11 mouse cellular contexts compared by ENCODE assay signal in the genomic region with DNA sequence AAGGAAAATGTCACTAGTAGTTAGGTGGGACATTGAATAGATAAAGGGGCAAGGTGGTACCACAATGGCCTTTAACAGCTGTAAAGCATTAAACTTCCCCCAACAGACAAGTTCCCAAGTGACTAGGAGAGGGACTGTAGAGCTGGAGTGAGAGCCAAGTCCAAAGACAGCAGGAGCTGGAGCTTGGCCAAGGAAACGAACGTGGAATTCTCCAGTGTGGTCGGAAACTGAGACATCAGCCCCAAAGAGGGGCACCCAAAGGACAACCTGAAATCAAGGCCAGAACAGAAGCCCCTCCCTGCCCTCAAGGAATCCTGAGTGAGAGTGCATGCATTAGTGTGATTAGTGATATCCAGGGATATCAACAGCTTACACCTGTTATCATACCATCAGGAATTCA. TPM values are rescaled to one million over a fixed set of nuclear protein-coding genes. Genes with fewer than 3 reads are reported as not detected.
DNase-seq lines count a peak whose midpoint lies in the region; ATAC-seq lines count a peak whose summit lies in the region.
"Had no signal": no experiment of that assay in that cellular context is flagged by ENCODE, and none has a peak within 500 bp of the region (broad histone marks: within the 10 kb centered on the region; RNA-seq: fewer than 3 reads in every experiment).

No protein-coding gene starts in this region.

- no peaks in the 10 kb centered on the region for H3K9me3 ChIP-seq in hindbrain, embryonic 13.5 days
- no peaks in the 10 kb centered on the region for H3K9me3 ChIP-seq in hindbrain, embryonic 11.5 days (ENCODE audit: control insufficient read depth, low read length)
- H3K9me3 ChIP-seq in embryonic facial prominence, embryonic 15.5 days (replicated peaks) = no peaks in the 10 kb centered on the region
- H3K9me3 ChIP-seq: limb, embryonic 12.5 days had no signal

- intact Hi-C loops in left cerebral cortex, postnatal 36 days (cut with DNase I) = loop anchor here (5.0 kb wide), 3 partner anchors 37 to 107 kb away; a partner anchor contains a TSS

- H3K4me1 ChIP-seq in hindbrain, embryonic 13.5 days (replicated peaks) = peaks cover 45% of the 10 kb centered on the region
- peaks cover 2% of the 10 kb centered on the region; the same call in 1 of the 2 replicates for H3K4me1 ChIP-seq in hindbrain, embryonic 11.5 days (replicated peaks; ENCODE audit: control insufficient read depth, insufficient read depth, low read length)
- peaks cover 35% of the 10 kb centered on the region for H3K4me1 ChIP-seq in embryonic facial prominence, embryonic 15.5 days

- WGBS in hindbrain, embryonic 13.5 days = 44% methylated on average over 3 of the region's 3 CpGs
- 88% methylated on average over 3 of the region's 3 CpGs for WGBS in hindbrain, embryonic 11.5 days
- 9% methylated on average over 3 of the region's 3 CpGs for whole genome bisulfite sequencing in embryonic facial prominence, embryonic 15.5 days

- no peak overlapping the region for H3K27ac ChIP-seq in hindbrain, embryonic 13.5 days
- H3K27ac ChIP-seq in hindbrain, embryonic 11.5 days (ENCODE audit: low read depth, low read length) = no peak overlapping the region
- 0 out of 2 replicates have a peak overlapping the region, but pooled peaks have one; percentile 19 for H3K27ac ChIP-seq in embryonic facial prominence, embryonic 15.5 days (replicated peaks)
- H3K27ac ChIP-seq: limb, embryonic 12.5 days had no signal

- H3K4me2 ChIP-seq in hindbrain, embryonic 13.5 days = peak overlapping the region; percentile 35; the same call in 1 of the 2 replicates
- no peak overlapping the region for H3K4me2 ChIP-seq in hindbrain, embryonic 11.5 days (replicated peaks; ENCODE audit: low read depth, low read length)
- H3K4me2 ChIP-seq in embryonic facial prominence, embryonic 15.5 days (replicated peaks) = no peak overlapping the region; the same call in 1 of the 2 replicates

- ATAC-seq in hindbrain, embryonic 13.5 days (ENCODE audit: low FRiP score) = no peak
- ATAC-seq in hindbrain, embryonic 11.5 days (ENCODE audit: low FRiP score) = no peak
- ATAC-seq in embryonic facial prominence, embryonic 15.5 days (ENCODE audit: insufficient number of reproducible peaks, low FRiP score, low TSS enrichment, low read depth) = no peak

- H3K27me3 ChIP-seq in hindbrain, embryonic 13.5 days = no peaks in the 10 kb centered on the region
- no peaks in the 10 kb centered on the region for H3K27me3 ChIP-seq in hindbrain, embryonic 11.5 days (ENCODE audit: control insufficient read depth, insufficient read depth, low read length)
- no peaks in the 10 kb centered on the region for H3K27me3 ChIP-seq in embryonic facial prominence, embryonic 15.5 days
- H3K27me3 ChIP-seq: limb, embryonic 12.5 days had no signal

- no peak overlapping the region for H3K4me3 ChIP-seq in hindbrain, embryonic 13.5 days
- no peak overlapping the region for H3K4me3 ChIP-seq in hindbrain, embryonic 11.5 days (ENCODE audit: low read depth, low read length)
- no peak overlapping the region for H3K4me3 ChIP-seq in embryonic facial prominence, embryonic 15.5 days (replicated peaks)
- H3K4me3 ChIP-seq: limb, embryonic 12.5 days had no signal

- H3K9ac ChIP-seq in hindbrain, embryonic 13.5 days = no peak overlapping the region
- H3K9ac ChIP-seq in hindbrain, embryonic 11.5 days (ENCODE audit: low read depth, low read length) = no peak overlapping the region
- no peak overlapping the region for H3K9ac ChIP-seq in embryonic facial prominence, embryonic 15.5 days

- H3K36me3 ChIP-seq in hindbrain, embryonic 13.5 days = no peaks in the 10 kb centered on the region
- no peaks in the 10 kb centered on the region for H3K36me3 ChIP-seq in hindbrain, embryonic 11.5 days (ENCODE audit: control insufficient read depth, insufficient read depth, low read length)
- no peaks in the 10 kb centered on the region for H3K36me3 ChIP-seq in embryonic facial prominence, embryonic 15.5 days
- H3K36me3 ChIP-seq: limb, embryonic 12.5 days had no signal

- no peak for DNase-seq in hindbrain, embryonic 11.5 days (ENCODE audit: low spot score)
- peak; percentile 36 for DNase-seq in Muller cell, postnatal 12 days (ENCODE audit: inconsistent ontology term)
- DNase-seq in kidney, postnatal 10 days = peak; percentile 72
- no peak for DNase-seq in left cerebral cortex, postnatal 36 days (ENCODE audit: low spot score in 2 of 2)
- DNase-seq in natural killer cell, adult 2 months (ENCODE audit: low spot score in 2 of 2) = no peak
- DNase-seq in embryo, embryonic 10.5 days (ENCODE audit: low spot score) = no peak

RNA-seq across cellular contexts. Expression of a gene that starts 3.9 kb away (rescaled TPM):
- polyA plus RNA-seq in hindbrain, embryonic 13.5 days (2015; fragmentation: Nextera tagmentation; extraction: Ambion mirVana) = 87.2 and 95.1 TPM in 2 replicates
- polyA plus RNA-seq in hindbrain, embryonic 11.5 days (2014; fragmentation: Nextera tagmentation; extraction: Ambion mirVana) = 101 and 103 TPM in 2 replicates
- 60.7 and 64.9 TPM in 2 replicates for polyA plus RNA-seq in embryonic facial prominence, embryonic 15.5 days (2015; fragmentation: Nextera tagmentation; extraction: Ambion mirVana)
- total RNA-seq in left cerebral cortex, postnatal 36 days (2021) = 100 to 1,000 TPM; 113 to 124 TPM

RNA-seq across cellular contexts. Expression of a gene that starts 30.2 kb away (rescaled TPM):
- polyA plus RNA-seq in hindbrain, embryonic 13.5 days (2015; fragmentation: Nextera tagmentation; extraction: Ambion mirVana) = not detected in 2 replicates
- not detected in 2 replicates for polyA plus RNA-seq in hindbrain, embryonic 11.5 days (2014; fragmentation: Nextera tagmentation; extraction: Ambion mirVana)
- polyA plus RNA-seq in embryonic facial prominence, embryonic 15.5 days (2015; fragmentation: Nextera tagmentation; extraction: Ambion mirVana) = not detected in 2 replicates
- not detected for total RNA-seq in left cerebral cortex, postnatal 36 days (2021)
- polyA plus RNA-seq: forebrain, embryonic 11.5 days; limb, embryonic 12.5 days; neural tube, embryonic 14.5 days had no signal

RNA-seq across cellular contexts. Expression of a gene that starts 33.4 kb away (rescaled TPM):
- polyA plus RNA-seq in hindbrain, embryonic 13.5 days (2015; fragmentation: Nextera tagmentation; extraction: Ambion mirVana) = 10.1 and 11.2 TPM in 2 replicates
- polyA plus RNA-seq in hindbrain, embryonic 11.5 days (2014; fragmentation: Nextera tagmentation; extraction: Ambion mirVana) = 11.3 and 14.8 TPM in 2 replicates
- 22.1 and 25.1 TPM in 2 replicates for polyA plus RNA-seq in embryonic facial prominence, embryonic 15.5 days (2015; fragmentation: Nextera tagmentation; extraction: Ambion mirVana)
- 10 to 100 TPM; 28.4 to 36.9 TPM for total RNA-seq in left cerebral cortex, postnatal 36 days (2021)

RNA-seq across cellular contexts. Expression of a gene that starts 36.1 kb away (rescaled TPM):
- polyA plus RNA-seq in hindbrain, embryonic 13.5 days (2015; fragmentation: Nextera tagmentation; extraction: Ambion mirVana) = 52.7 and 53.5 TPM in 2 replicates
- polyA plus RNA-seq in hindbrain, embryonic 11.5 days (2014; fragmentation: Nextera tagmentation; extraction: Ambion mirVana) = 43.6 and 49.1 TPM in 2 replicates
- 57.7 and 59.7 TPM in 2 replicates for polyA plus RNA-seq in embryonic facial prominence, embryonic 15.5 days (2015; fragmentation: Nextera tagmentation; extraction: Ambion mirVana)
- total RNA-seq in left cerebral cortex, postnatal 36 days (2021) = 10 to 100 TPM; 22.3 to 27.0 TPM

Comparison
In these comparisons a context has a peak if more than half of its experiments do, and no peak if none do; other contexts are left out.
1. DNase-seq: peak in Muller cell, postnatal 12 days (single experiment) and kidney, postnatal 10 days (single experiment); none in hindbrain, embryonic 11.5 days (single experiment), left cerebral cortex, postnatal 36 days (0 of 2), natural killer cell, adult 2 months (0 of 2) and embryo, embryonic 10.5 days (single experiment).